Mouse (Mus musculus) heart, postnatal 10 days (tissue): Measurements from ENCODE around the gene Cmah. TPM values are rescaled to one million over a fixed set of nuclear protein-coding genes. Genes with fewer than 3 reads are reported as not detected.

Experiments
- total RNA-seq, 2 experiments: library from RNA; stranded (reverse); gene quantifications; 2 replicates each; pipeline ENCODE4 v1.2.3; 2021

Gene Cmah
- total RNA-seq, 2 experiments from 2014 or later = 2.0 to 2.3 TPM

Other genes with a start within 250 kb of the Cmah start
- gene Carmil1, start 46.6 kb upstream of the Cmah start, total RNA-seq = 10 to 100 TPM in 1 of 2 experiments, 1 to 10 TPM in 1; 4.5 to 10.9 TPM